10 mouse cellular contexts compared by ENCODE assay signal in the genomic region with DNA sequence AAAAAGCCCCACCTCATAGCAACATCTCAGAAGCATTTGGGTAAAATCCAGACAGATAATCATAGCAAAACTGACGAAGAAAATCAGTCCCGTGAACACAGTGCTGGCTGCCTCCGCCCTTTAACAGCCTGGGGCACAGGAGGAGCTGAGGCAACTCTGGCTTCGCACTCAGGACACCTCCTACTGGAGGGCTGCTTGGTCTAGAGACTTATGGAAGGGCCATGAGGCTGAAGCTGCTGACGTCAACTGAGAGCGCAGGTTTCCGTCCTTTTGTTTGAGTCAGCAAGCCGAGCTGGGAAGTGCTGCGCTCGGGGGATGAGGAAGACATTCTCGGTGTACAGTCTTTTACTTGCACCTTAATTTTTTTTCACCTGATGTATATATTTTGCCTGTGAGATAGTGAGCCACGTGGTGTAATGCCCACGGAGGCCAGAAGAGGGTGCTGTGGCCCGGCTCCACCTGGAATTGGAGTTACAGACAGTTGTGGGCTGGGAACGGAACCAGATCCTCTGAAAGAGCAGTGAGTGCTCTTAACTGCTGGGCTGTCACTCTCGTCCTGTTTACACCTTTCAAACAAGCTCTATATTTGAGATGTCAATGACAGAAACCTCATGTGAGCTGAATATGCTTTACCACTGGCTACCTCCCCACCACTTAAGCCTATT. TPM values are rescaled to one million over a fixed set of nuclear protein-coding genes. Genes with fewer than 3 reads are reported as not detected.
DNase-seq lines count a peak whose midpoint lies in the region; ATAC-seq and TF ChIP-seq lines count a peak whose summit lies in the region.
"Had no signal": no experiment of that assay in that cellular context is flagged by ENCODE, and none has a peak within 500 bp of the region (broad histone marks: within the 10 kb centered on the region; RNA-seq: fewer than 3 reads in every experiment).

No protein-coding gene starts in this region.

- TF ChIP-seq POLR2A in embryonic fibroblast, embryonic 13.5 days (IDR thresholded peaks at IDR 0.05; ENCODE audit: low read depth, low read length) = no peak
- no peak for TF ChIP-seq POLR2A in small intestine, adult 2 months (IDR thresholded peaks at IDR 0.05; ENCODE audit: low read depth, low read length)

- H3K27ac ChIP-seq in lung, postnatal 0 days (ENCODE audit: low read length) = no peak overlapping the region
- H3K27ac ChIP-seq in embryonic fibroblast, embryonic 13.5 days (ENCODE audit: insufficient read depth, low read length) = no peak overlapping the region
- H3K27ac ChIP-seq in small intestine, adult 2 months (ENCODE audit: insufficient read depth, low read depth, low read length) = no peak overlapping the region

- H3K36me3 ChIP-seq in lung, postnatal 0 days (ENCODE audit: insufficient read depth, low read length) = no peaks in the 10 kb centered on the region
- no peaks in the 10 kb centered on the region for H3K36me3 ChIP-seq in small intestine, adult 2 months (ENCODE audit: control insufficient read depth, insufficient read depth, low read length)

- no peaks in the 10 kb centered on the region for H3K4me1 ChIP-seq in lung, postnatal 0 days (ENCODE audit: insufficient read depth, low read depth, low read length)
- H3K4me1 ChIP-seq in embryonic fibroblast, embryonic 13.5 days (ENCODE audit: control insufficient read depth, insufficient read depth, low read length) = no peaks in the 10 kb centered on the region
- no peaks in the 10 kb centered on the region for H3K4me1 ChIP-seq in small intestine, adult 2 months (ENCODE audit: control insufficient read depth, insufficient read depth, insufficient read length, low read length)

- TF ChIP-seq CTCF in lung, postnatal 0 days (IDR thresholded peaks at IDR 0.05) = peak; percentile 64
- TF ChIP-seq CTCF in embryonic fibroblast, embryonic 13.5 days (IDR thresholded peaks at IDR 0.05; ENCODE audit: borderline replicate concordance, insufficient read depth, low read length) = 0 out of 2 replicates have a peak, but pooled peaks have one; percentile 28
- peak; percentile 76; the same call in 1 of the 2 replicates for TF ChIP-seq CTCF in small intestine, adult 2 months (IDR thresholded peaks at IDR 0.05; ENCODE audit: extremely low read depth, insufficient read length, insufficient replicate concordance, low read depth, low read length)

- no peak overlapping the region for H3K4me3 ChIP-seq in lung, postnatal 0 days (ENCODE audit: low read depth, low read length)
- H3K4me3 ChIP-seq in embryonic fibroblast, embryonic 13.5 days (ENCODE audit: insufficient read depth, low read length) = no peak overlapping the region
- H3K4me3 ChIP-seq in small intestine, adult 2 months (ENCODE audit: low read depth, low read length) = no peak overlapping the region
- H3K4me3 ChIP-seq: erythroblast, embryonic 14.5 days; megakaryocyte, embryonic 14.5 days had no signal

- no peaks in the 10 kb centered on the region for H3K9me3 ChIP-seq in lung, postnatal 0 days (ENCODE audit: low read length)

- H3K9ac ChIP-seq in lung, postnatal 0 days (replicated peaks; ENCODE audit: low read depth) = no peak overlapping the region

- no peak for TF ChIP-seq EP300 in lung, postnatal 0 days (IDR thresholded peaks at IDR 0.05)

- DNase-seq in cerebellum, postnatal 10 days = peak; percentile 26 to 45
- DNase-seq in cerebellum, adult 8-10 months = no peak
- no peak for DNase-seq in lung, postnatal 0 days (ENCODE audit: low spot score)
- DNase-seq in lung, postnatal 14 days = no peak
- no peak for DNase-seq in adipocyte (ENCODE audit: low spot score)
- no peak for DNase-seq in adrenal gland, adult (ENCODE audit: inconsistent age in 2 of 2, low spot score in 1 of 2)

- no peaks in the 10 kb centered on the region for H3K27me3 ChIP-seq in lung, postnatal 0 days (replicated peaks; ENCODE audit: insufficient read depth, low read length)
- H3K27me3 ChIP-seq in small intestine, adult 2 months (ENCODE audit: control insufficient read depth, insufficient read depth, low read length) = no peaks in the 10 kb centered on the region

- 56% methylated on average over 16 of the region's 16 CpGs for WGBS in lung, postnatal 0 days
- 70% methylated on average over 16 of the region's 16 CpGs for WGBS in small intestine, adult 2 months

- ATAC-seq in lung, postnatal 0 days = no peak

- no peak overlapping the region for H3K4me2 ChIP-seq in lung, postnatal 0 days (replicated peaks; ENCODE audit: low read depth, low read length)

RNA-seq across cellular contexts. Expression of gene Scml4, which starts 18.5 kb away (rescaled TPM):
- 0.10 and 0.13 TPM in 2 replicates for polyA plus RNA-seq in lung, postnatal 0 days (2015; fragmentation: Nextera tagmentation; extraction: Ambion mirVana)
- polyA plus RNA-seq in embryonic fibroblast, embryonic 13.5 days (2011; ENCODE audit: insufficient read length, low read depth, missing spikeins) = 0.20 and 0.72 TPM in 2 replicates
- 6.7 and 12.1 TPM in 2 replicates for polyA plus RNA-seq in small intestine, adult 2 months (2012; rRNA removed)
- polyA plus RNA-seq: erythroblast, embryonic 14.5 days had no signal

Comparison
In these comparisons a context has a peak if more than half of its experiments do, and no peak if none do; other contexts are left out.
1. DNase-seq: peak in cerebellum, postnatal 10 days (2 of 2); none in cerebellum, adult 8-10 months (single experiment), lung, postnatal 0 days (single experiment), lung, postnatal 14 days (single experiment), adipocyte (single experiment) and adrenal gland, adult (0 of 2).
2. Peak in every context shown above with its lines, with median percentiles within 50 percentile points of each other: CTCF ChIP-seq.